Mouse (Mus musculus) right cerebral cortex, postnatal 36 days (tissue): ENCODE measurements at regions not wholly inside any gene's neighbourhood (a gene's known extent, or its start where the extent isn't known, plus 50 kb on each side); places are given as distances from the start of the nearest gene placed in this dataset.

Experiments
- DNase-seq, 2 experiments: peaks; one replicate each; pipeline ENCODE4 v3.0.0; 2022; ENCODE audit warnings: low spot score in 2 of 2, mixed read lengths in 1 of 2

DNA sequence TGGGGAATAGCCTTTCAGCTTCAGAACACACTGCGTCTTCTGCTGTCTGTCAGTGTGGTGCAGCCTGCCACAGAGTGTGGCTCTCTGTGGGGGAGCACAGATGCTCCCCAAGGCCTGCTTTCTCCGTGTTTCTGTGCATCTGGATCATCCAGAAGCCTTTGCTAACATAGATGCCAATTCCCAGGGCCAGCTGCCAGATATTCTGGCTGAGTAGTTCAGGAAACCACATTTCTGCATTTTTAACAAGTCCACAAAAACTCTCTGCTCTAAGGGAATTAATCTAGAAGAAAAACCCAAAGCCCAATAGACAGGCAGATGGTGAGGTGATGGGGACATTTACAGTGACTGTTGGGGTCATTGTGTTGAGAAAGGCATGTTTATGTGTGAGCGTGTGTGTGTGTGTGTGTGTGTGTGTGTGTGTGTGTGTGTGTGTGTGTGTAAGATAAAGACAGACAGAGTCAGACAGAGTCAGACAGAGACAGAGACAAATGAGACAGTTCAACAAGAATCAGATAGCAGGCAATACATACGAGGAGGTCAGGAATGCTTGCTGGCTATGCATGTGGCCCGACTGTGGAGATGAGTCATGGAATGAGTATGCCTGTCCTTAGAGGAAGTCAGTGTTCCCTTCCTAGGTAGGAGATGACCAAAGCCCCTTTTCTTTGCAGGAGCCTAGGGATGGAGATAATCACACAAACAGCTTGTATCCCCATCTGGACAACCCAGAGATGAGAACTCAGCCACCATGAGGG, 176.3 kb upstream of the Spaca1 start:
- peak; percentile 28 to 30 for DNase-seq

DNA sequence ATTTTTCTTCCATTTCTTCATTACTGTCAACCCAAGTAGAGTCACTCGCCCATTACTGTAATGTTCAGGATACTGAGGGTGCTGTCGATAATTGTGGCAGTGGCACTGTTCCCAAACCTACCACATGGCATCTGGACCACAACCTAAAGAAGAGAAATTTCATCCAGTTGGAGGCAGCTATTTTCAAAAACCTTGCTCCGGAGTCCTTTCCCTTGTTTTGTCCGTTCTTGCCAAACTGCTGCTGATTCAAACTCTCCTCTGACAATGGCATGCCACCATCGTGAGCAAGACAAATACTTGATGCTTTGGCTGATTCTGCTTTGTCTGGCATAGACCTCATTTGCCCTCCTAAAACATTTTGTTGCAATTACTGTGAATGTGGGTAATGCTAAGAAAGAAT, 176.9 kb upstream of the Spaca1 start:
- no peak for DNase-seq

DNA sequence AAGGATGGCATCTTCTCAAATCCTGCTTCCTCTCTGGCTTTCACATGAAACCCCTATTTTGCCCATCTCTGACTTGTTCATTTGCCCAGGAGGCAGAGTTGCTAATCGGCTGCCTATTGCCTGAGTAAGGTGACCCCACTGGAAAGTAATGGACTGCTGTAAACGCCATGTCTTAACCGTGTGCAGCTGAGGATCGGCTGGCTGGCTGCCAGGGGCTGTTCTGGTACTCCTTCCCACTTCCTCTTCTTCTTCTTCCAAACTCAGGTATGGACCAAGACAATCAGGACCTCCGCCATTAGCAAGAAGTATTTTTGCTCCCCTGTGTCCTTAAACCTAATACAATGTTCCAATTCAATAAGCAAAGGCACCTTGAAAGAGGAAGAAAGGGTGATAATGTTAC, 177.6 kb upstream of the Spaca1 start:
- DNase-seq: no peak

DNA sequence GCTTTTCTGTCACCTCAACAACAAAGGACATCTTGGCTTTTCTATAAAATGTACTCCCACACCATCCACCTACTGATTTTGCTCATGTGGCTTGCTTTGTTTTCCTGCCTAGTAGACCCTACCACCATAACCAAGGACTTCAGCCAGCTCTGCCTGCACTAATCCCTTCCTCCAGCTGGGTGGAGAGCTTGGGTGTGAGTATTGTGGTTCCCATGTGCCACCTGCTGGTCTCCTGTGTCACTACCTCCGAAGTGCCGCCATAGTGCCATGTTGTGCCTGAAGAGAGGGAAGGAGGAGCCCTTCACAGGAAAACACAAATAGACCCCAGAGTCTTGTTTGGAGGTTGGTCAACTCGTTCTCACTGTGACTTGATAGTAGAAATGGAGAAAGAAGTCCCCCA, 181.3 kb upstream of the Spaca1 start:
- peak; percentile 48 to 53 for DNase-seq

DNA sequence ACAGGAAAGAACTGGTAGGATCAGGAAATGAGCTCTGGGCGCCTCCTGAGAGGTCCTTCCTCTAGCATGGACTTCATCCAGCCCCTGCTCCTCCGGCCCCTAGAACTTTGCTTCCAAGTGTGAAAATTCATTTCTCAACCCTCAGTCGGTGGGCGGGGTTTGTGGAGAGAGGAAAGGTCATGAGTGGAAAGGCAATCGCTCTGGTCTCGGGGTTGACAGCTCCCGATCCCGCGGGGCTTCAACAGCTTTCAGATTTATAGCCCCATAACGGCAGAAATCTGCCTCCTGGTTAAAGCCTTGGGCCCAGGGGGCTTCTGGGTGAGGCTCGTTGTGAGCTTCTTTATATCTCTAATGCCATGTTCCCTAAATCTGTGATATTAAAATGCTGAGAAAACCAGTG, 184.2 kb upstream of the Spaca1 start:
- no peak for DNase-seq

DNA sequence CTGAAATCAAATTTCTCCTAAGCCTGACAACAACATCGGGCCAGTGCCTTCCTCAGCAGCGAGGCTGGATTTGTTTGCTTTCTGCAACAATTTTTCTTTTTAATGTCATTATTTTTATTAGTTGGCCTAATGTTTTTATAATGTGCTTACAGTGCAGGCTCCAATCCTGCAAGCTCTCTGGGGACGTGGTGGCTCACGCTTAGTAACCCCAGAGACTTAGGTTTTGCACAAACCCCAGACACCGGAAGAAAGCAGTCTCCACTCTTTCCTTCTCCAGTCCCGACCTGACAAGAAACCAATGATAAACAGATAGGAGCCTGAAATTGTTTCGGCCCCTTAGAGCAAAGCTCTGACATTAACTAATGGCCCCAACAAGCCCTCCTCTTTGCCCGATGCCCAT, 184.7 kb upstream of the Spaca1 start:
- DNase-seq: no peak

DNA sequence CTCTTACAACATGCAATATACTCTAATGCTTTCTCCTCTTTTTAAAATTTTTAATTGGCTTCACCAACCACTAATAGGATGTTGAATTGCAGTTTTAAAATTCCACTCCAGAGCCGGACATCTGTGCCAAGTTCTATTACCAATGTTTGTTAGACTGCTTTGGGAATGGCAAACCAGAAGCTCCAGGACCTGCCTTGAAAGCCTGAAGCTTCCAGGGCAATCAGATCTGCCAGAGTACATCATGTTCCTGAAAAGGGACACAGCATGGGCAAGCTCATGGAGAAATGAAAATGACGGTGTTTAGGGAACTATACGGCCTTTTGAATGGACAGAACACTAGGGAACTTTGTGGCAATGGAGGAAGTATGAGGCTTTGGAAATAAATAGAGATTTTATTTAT, 187.8 kb upstream of the Spaca1 start:
- no peak for DNase-seq

DNA sequence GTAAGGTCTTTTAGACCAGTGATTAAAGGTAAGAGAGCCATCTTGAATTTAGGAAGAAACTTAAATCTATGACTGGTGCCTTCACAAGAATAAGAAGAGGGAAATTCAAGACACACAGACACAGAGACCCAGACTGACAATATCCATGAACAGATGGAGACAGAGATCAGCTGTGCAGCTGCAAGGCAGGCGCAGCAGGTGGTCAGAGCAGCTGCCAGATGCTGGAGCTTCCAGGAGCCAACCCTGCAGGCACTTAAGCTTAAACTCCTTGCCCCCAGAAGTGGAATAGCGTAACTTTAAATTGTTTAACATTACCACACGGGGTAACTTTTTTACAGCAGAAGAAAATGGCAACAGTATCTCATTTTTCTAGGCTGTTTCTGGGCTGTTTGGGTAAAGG, 189.6 kb upstream of the Spaca1 start:
- no peak for DNase-seq

DNA sequence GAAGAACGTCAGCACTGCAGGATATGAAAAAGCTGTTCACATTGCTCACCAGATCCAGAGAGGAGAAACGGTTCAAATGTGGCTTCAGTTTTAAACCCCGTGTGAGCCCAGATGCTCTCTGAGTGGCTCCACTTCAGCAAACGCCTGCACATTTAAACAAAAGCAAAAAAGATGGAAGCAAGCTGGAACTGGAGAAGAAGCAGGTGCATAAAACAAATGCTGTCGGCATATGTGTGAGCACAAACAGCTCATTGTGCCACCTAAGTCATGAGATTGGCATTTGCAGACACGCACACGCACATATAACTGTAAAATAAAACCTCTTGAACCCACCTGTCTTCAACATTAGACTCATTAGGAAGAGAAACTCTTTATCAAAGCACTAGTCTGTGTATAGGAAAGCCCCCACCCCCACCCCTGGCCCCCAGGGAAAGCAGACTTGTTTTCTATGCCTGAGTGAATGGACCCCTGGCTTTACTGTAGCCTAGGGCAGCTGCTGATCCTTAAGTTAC, 191.1 kb upstream of the Spaca1 start:
- no peak for DNase-seq

DNA sequence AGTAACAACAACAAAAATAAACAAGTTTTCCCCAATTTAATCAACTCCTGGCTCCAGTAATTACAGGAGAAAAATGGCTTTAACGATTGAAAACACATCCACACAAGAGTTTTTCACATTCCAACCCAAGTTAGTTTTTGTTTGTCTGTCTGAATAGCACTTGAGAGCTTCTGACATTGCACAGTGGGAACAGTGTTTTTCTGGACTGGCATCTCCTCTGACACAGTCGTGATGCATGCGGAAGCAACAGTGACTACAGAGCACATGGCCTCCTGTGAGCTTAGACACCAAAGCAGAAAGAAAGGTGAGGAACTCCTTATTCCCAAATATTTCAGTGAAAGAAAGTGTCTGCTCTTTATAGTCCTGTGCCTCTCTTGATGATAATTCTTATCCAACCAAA, 191.7 kb upstream of the Spaca1 start:
- no peak for DNase-seq

DNA sequence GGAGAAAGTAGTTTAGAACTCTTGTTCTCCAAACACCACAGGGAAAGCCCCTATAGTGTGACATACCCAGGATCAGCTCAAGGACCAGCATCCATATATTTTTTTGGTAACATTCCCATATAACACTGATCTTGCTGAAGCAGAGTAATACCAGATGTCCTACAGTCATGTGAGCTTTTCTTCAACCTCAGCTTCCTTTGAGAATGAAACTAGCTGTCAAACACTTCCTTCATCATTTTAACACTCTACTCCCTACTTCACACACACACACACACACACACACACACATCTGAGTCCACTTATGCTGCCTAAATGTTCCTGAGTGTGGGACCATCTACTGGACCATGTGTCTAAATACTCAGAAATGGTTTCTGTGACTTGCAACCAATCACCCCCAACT, 209.5 kb upstream of the Spaca1 start:
- no peak for DNase-seq

DNA sequence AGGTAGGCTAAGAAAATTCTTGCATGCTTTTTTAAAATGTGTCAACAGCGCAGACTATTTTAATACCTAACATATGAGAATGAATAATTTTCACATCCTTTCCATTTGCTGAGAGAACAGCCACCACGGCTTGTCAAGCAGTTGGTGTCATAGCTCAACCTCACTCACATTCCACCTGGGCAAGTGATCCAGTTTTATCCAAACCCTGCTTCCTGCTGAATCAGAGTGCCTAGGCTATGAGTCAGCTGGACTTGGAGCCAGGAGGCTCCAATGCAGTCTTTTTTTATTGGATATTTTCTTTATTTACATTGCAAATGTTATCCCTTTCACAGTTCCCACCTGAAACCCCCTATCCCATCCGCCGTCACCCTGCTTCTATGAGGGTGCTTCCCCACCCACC, 210.5 kb upstream of the Spaca1 start:
- DNase-seq: no peak

DNA sequence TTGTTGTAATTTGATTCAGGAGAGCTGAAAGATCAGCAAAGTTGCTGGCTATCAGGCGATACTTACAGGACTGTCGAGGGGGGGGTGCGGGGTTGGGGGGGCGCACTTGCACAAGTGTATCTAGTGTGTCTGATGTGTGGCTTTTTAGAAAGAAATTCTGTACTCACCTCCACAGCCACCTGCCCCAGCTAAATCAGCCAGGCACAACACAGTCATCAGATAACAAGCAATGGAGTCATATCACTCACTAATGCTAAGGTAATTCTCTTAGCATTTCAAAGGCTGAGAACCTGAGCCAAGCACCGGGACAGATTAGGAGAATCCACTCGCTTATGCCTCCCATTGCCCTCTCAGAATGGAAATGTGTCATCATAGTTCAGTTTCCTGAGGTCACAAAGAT, 211.8 kb upstream of the Spaca1 start:
- DNase-seq: no peak

DNA sequence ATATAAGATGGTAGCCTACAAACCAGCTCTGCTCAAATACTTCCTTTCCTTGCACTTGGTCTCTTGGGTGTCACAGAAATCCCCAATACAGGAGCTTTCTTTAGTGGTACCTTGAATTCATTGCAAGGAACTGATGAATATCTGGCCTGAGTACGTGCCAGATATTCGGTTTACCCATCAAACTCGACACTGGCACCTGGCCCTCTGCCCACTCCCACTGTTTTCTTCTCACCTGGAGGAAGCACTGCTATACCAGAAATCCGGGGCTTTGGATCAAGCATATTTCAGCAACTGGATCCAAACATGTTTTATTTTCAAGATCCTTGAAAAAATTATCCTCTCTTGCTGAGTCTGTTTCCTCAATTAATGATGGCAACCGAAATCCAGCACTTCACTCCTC, 214.4 kb upstream of the Spaca1 start:
- no peak for DNase-seq

DNA sequence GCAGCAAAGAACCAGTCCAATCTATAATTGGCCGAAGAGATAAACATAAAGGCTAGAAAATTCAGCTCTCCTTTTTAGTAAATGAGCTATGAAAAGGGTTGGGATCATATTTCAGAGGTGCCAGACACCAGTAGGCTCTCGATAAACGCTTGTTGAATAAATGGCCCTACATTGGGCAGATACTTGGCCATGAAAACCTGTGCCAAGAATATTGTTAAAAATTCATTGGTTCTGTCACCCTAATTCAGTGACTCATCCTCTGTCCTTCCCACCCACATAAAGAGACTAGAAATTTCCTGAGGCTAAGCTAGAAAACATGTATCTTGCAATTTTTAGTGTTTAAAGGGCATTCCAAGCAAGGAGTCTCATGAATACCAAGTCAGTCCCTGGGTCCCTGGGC, 224.3 kb upstream of the Spaca1 start:
- DNase-seq: no peak

DNA sequence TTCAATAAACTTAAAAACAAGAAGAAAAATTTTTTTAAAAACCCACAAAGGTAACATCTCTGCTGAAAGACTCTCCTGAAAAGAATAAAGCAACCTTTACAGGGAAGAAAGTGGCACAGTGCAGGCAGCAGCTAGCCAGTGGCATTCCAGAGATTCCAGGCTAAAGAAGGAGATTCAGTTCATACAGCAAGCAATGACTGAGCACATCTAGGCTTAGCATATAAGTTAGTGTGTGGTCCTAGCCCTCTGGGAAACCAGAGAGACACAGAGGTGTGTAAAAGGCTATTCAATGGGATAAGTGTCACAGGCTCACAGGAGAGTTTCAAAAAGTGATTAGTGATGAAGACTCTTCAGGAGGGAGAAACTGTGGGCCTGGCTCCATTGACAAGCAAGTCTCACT, 225.4 kb upstream of the Spaca1 start:
- DNase-seq: no peak

DNA sequence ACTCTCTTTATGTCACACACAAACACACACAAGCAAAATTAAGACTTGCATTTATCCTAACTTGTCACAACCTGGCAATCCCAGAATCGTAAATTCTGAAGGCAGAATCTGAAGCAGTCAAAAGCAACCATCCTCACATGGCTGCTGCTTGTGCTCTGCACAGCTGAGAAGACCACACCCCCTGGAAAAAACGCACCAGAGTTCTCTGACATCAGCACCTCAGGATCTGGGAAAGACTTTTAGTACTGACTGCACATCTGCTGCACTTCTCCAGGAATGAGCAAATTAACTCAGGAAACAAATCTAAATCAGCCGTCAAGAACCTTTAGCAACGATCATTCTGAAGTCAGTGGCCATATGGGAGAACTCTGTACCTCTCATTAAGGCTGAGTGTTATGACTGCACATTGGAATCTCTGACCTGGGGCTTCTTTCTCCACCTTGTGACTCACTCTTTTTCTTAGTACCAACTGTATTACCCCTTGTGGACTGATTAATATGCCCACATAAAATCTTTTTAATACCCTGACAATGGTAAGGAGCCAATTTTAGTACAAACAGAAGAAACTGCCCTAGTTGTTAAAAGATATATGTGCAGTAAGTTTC, 248.1 kb upstream of the Akirin2 start:
- DNase-seq: no peak

DNA sequence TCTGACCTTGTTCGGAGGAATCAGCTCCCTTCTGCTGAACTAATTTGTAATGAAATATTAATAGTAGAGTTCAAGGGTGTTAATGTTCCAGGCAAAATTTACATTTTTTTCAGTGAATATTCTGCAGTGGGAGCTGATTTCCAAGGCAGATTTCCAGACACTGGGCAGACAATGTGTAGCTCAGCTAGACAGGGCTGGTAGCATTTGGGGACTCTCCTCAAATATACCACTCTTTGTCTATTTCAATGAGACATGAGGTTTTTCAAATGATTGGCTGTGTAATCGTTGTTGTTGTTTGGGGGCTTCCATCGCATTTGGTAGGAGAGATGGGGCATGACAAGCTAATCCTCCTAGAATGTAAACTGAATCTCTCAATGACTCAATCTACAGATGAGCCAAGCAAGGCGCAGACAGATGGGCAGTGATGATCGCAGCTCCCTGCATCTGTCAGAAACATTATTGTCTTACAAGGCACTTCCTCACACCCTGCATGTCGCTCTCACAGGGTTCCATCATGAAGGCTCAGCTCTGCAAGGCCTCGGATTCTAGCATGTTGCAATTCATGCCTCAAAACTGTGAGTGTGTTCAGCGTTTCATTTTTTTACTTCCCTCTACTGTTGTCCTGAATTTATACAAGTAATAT, 241.7 kb upstream of the Akirin2 start:
- DNase-seq: no peak

DNA sequence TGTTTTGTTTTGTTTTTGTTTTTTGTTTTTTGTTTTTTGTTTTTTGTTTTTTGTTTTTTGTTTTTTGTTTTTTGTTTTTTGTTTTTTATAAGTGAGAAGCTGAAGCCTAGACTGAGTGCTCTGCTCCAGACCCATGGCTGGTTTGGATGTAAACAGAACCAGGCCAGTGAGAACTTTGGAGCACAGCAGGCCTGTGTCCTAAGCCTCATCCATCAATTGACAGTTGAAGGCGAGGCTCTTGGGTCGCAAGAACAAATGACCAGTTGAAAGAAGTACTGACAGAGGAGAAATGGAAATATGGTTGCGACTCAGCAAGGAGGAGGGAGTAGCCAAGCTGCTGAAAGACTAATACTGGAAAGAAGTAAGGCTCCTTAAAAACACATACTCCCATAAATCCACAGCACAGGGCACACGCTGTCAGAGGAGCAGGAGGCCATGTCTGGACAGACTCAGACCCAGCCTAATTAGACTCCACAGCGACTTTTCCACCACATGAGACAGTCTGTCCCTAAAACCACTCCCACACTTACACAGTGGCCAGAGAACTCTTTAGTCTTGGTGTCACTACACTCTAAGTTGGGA, 240.6 kb upstream of the Akirin2 start:
- no peak for DNase-seq

DNA sequence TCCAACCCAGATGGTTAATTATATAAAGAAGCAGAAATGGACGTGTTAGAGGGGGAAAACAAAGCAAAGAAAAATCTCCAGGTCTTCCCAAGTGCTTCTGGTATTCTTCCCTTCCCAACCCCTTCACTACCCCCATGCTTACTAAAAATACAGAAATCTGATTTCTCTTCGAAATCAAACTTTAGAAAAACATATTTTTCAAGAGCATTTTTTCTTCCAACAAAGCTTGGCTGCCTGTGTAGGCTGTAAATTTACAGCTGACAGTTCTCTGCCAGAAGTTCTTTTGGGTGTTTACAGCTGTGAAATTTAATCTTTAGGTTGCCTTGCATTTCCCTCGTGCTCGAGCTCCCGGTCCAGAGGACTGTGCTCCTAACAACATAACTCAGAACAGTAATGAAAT, 234.9 kb upstream of the Akirin2 start:
- DNase-seq: peak in 1 of 2 experiments; percentile 21

DNA sequence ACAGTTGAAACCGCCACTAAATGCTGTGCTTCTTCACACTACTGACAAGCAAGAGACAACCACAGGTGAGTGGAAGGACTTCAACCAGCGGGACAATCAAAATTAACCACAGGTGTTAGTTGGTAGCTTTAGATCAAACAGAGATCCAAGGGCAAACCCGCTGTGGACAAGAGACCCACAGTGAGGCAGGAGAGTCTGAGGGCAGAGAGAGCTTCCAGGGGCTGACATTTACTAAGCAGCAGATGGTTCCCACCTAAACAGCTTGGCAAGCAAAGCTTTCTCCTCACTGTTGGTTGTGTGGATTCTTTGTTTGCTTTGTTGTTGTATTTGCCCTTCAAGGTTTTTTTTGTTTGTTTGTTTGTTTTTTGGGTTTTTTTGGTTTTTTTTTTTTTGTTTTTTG, 227.9 kb upstream of the Akirin2 start:
- no peak for DNase-seq

DNA sequence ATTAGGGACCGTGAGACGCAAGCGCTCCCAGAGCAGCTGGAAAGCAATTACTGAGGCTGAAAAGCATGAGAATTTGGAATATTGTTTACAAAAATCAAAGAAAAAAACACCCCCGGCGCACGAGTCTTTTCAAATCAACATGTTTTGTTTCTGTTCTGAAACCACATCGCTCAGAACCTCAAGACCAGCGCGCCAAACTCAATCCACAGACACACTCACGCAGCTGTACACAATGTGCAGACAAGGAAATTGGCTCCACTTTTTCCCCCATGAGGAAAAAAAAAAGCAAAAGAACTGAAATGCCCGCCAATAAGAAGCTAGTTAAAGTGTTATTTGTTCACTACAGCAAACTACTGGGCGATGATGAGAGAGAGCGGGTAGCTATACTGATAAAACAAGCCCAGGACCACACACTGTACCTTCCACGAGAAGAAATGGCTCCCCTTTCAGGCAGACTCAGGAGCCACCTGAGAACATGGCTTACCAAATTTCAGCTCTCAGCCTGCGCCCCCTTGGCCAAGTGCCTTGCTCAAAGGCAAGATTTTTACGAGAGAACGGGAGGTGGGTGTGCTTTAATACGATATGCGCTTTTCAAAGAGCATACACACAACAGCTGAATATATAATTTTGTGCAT, 222.5 kb upstream of the Akirin2 start:
- DNase-seq: no peak
